ENCODE assay signal across 8 mouse cellular contexts in genomic region chr9:21924099-21924493, GRCm38 (mm10). TPM values are rescaled to one million over a fixed set of nuclear protein-coding genes. Genes with fewer than 3 reads are reported as not detected.
DNase-seq lines count a peak whose midpoint lies in the region; ATAC-seq and TF ChIP-seq lines count a peak whose summit lies in the region.

No protein-coding gene starts in this region.

- no peaks in the 10 kb centered on the region for H3K27me3 ChIP-seq in limb, embryonic 14.5 days (ENCODE audit: control insufficient read depth, insufficient read depth, low read length)
- H3K27me3 ChIP-seq in limb, embryonic 10.5 days (ENCODE audit: low read depth, poor library complexity, severe bottlenecking), result peaks cover 3% of the 10 kb centered on the region; the same call in 1 of the 2 replicates
- H3K27me3 ChIP-seq in forebrain, embryonic 14.5 days (replicated peaks; ENCODE audit: control insufficient read depth, insufficient read depth, low read length), result no peaks in the 10 kb centered on the region
- no peaks in the 10 kb centered on the region for H3K27me3 ChIP-seq in midbrain, embryonic 13.5 days

- no peak for TF ChIP-seq CTCF in lung, adult 2 months (IDR thresholded peaks at IDR 0.05; ENCODE audit: insufficient read depth, low read length)

- no peak overlapping the region for H3K4me2 ChIP-seq in limb, embryonic 14.5 days (replicated peaks; ENCODE audit: low read depth, low read length, severe bottlenecking)
- H3K4me2 ChIP-seq in forebrain, embryonic 14.5 days (ENCODE audit: low read length), result no peak overlapping the region
- no peak overlapping the region for H3K4me2 ChIP-seq in midbrain, embryonic 13.5 days (replicated peaks)

- no peak overlapping the region for H3K9ac ChIP-seq in limb, embryonic 14.5 days (ENCODE audit: low read depth, low read length, severe bottlenecking)
- no peak overlapping the region for H3K9ac ChIP-seq in forebrain, embryonic 14.5 days (ENCODE audit: low read length)
- no peak overlapping the region for H3K9ac ChIP-seq in midbrain, embryonic 13.5 days (replicated peaks)

- peak; percentile 43 for DNase-seq in limb, embryonic 14.5 days (ENCODE audit: low spot score)
- no peak for DNase-seq in limb, embryonic 10.5 days (ENCODE audit: low spot score)
- peak; percentile 95 for DNase-seq in heart, postnatal 4 days
- peak; percentile 91 for DNase-seq in lung, adult 2 months
- DNase-seq in spleen, postnatal 4 days (ENCODE audit: low spot score in 2 of 2), result peak; percentile 83 to 85
- DNase-seq in forebrain, embryonic 14.5 days (ENCODE audit: low spot score), result no peak

- H3K4me1 ChIP-seq in limb, embryonic 14.5 days (ENCODE audit: control insufficient read depth, insufficient read depth, low read length), result peaks cover 7% of the 10 kb centered on the region; the same call in 1 of the 2 replicates
- peaks cover 10% of the 10 kb centered on the region for H3K4me1 ChIP-seq in limb, embryonic 10.5 days
- peaks cover 10% of the 10 kb centered on the region for H3K4me1 ChIP-seq in lung, adult 2 months (ENCODE audit: control insufficient read depth, insufficient read depth, low read length)
- H3K4me1 ChIP-seq in forebrain, embryonic 14.5 days (ENCODE audit: control insufficient read depth, insufficient read depth, low read length), result peaks cover 7% of the 10 kb centered on the region; the same call in 1 of the 2 replicates
- peaks cover 18% of the 10 kb centered on the region for H3K4me1 ChIP-seq in midbrain, embryonic 13.5 days (replicated peaks)

- no peak for ATAC-seq in limb, embryonic 14.5 days (ENCODE audit: low FRiP score, low read depth)
- peak; percentile 81 for ATAC-seq in erythroblast, adult 5-6 weeks (replicated peaks; ENCODE audit: low FRiP score, poor library complexity, severe bottlenecking)
- ATAC-seq in forebrain, embryonic 14.5 days, result no peak
- ATAC-seq in midbrain, embryonic 13.5 days, result no peak

- H3K27ac ChIP-seq in limb, embryonic 14.5 days (replicated peaks; ENCODE audit: low read depth, low read length), result no peak overlapping the region
- no peak overlapping the region for H3K27ac ChIP-seq in limb, embryonic 10.5 days
- no peak overlapping the region for H3K27ac ChIP-seq in forebrain, embryonic 14.5 days (ENCODE audit: low read depth, low read length)
- no peak overlapping the region for H3K27ac ChIP-seq in midbrain, embryonic 13.5 days

- H3K36me3 ChIP-seq in limb, embryonic 14.5 days (ENCODE audit: control insufficient read depth, insufficient read depth, low read length), result peaks cover 6% of the 10 kb centered on the region; the same call in 1 of the 2 replicates
- H3K36me3 ChIP-seq in limb, embryonic 10.5 days, result peaks cover 10% of the 10 kb centered on the region; the same call in 1 of the 2 replicates
- no peaks in the 10 kb centered on the region for H3K36me3 ChIP-seq in forebrain, embryonic 14.5 days (ENCODE audit: control insufficient read depth, insufficient read depth, low read length)
- H3K36me3 ChIP-seq in midbrain, embryonic 13.5 days, result 0 out of 2 replicates have a peak, but pooled peaks cover 4% of the 10 kb centered on the region

- WGBS in limb, embryonic 14.5 days, result 67% methylated on average over 6 of the region's 6 CpGs
- 90% methylated on average over 6 of the region's 6 CpGs for WGBS in limb, embryonic 10.5 days
- WGBS in lung, adult 2 months, result 19% methylated on average over 6 of the region's 6 CpGs
- WGBS in forebrain, embryonic 14.5 days, result 77% methylated on average over 6 of the region's 6 CpGs
- WGBS in midbrain, embryonic 13.5 days, result 83% methylated on average over 6 of the region's 6 CpGs

- H3K4me3 ChIP-seq in limb, embryonic 14.5 days (replicated peaks; ENCODE audit: low read length), result no peak overlapping the region
- H3K4me3 ChIP-seq in limb, embryonic 10.5 days, result no peak overlapping the region
- no peak overlapping the region for H3K4me3 ChIP-seq in lung, adult 2 months (replicated peaks; ENCODE audit: extremely low read depth, low read depth, low read length)
- H3K4me3 ChIP-seq in forebrain, embryonic 14.5 days (ENCODE audit: low read depth, low read length), result no peak overlapping the region
- H3K4me3 ChIP-seq in midbrain, embryonic 13.5 days (replicated peaks), result no peak overlapping the region

- TF ChIP-seq POLR2A in limb, embryonic 14.5 days (IDR thresholded peaks at IDR 0.05; ENCODE audit: borderline replicate concordance, extremely low read depth, insufficient read depth, insufficient read length), result no peak
- peak; percentile 12; the same call in 1 of the 2 replicates for TF ChIP-seq POLR2A in lung, adult 2 months (IDR thresholded peaks at IDR 0.05; ENCODE audit: borderline replicate concordance, extremely low read depth, low read depth, low read length)

- no peaks in the 10 kb centered on the region for H3K9me3 ChIP-seq in limb, embryonic 14.5 days (ENCODE audit: control insufficient read depth, low read length)
- H3K9me3 ChIP-seq in limb, embryonic 10.5 days (replicated peaks), result no peaks in the 10 kb centered on the region
- H3K9me3 ChIP-seq in forebrain, embryonic 14.5 days (replicated peaks; ENCODE audit: control insufficient read depth, low read length), result no peaks in the 10 kb centered on the region
- no peaks in the 10 kb centered on the region for H3K9me3 ChIP-seq in midbrain, embryonic 13.5 days

RNA-seq across cellular contexts. Expression of gene Ccdc159, which starts 3.2 kb away (rescaled TPM):
- polyA plus RNA-seq in limb, embryonic 14.5 days (2012; rRNA removed), result 9.6 and 10.8 TPM in 2 replicates
- polyA plus RNA-seq in limb, embryonic 14.5 days (2014; fragmentation: Nextera tagmentation; extraction: Ambion mirVana), result 2.8 and 3.3 TPM in 2 replicates
- 3.0 and 3.9 TPM in 2 replicates for polyA plus RNA-seq in limb, embryonic 10.5 days (2016; fragmentation: Nextera tagmentation; extraction: Ambion mirVana)
- total RNA-seq in erythroblast, adult 5-6 weeks (2015; ENCODE audit: low replicate concordance), result not detected in 2 replicates
- total RNA-seq in erythroblast, adult 5-6 weeks (2017; ENCODE audit: low replicate concordance), result not detected in 2 replicates
- total RNA-seq in heart, postnatal 4 days (2021), result 1 to 10 TPM in 1 of 2 experiments, under 1 TPM in 1; 0.83 to 1.2 TPM
- polyA plus RNA-seq in lung, adult 2 months (2012; rRNA removed), result 6.3 and 7.6 TPM in 2 replicates
- 3.5 and 5.3 TPM in 2 replicates for polyA plus RNA-seq in forebrain, embryonic 14.5 days (2014; fragmentation: Nextera tagmentation; extraction: Ambion mirVana)
- 7.1 and 10.3 TPM in 2 replicates for polyA plus RNA-seq in midbrain, embryonic 13.5 days (2015; fragmentation: Nextera tagmentation; extraction: Ambion mirVana)

RNA-seq across cellular contexts. Expression of gene Tmem205, which starts 3.3 kb away (rescaled TPM):
- 37.4 and 45.3 TPM in 2 replicates for polyA plus RNA-seq in limb, embryonic 14.5 days (2012; rRNA removed)
- 49.5 and 51.5 TPM in 2 replicates for polyA plus RNA-seq in limb, embryonic 14.5 days (2014; fragmentation: Nextera tagmentation; extraction: Ambion mirVana)
- 31.1 and 33.5 TPM in 2 replicates for polyA plus RNA-seq in limb, embryonic 10.5 days (2016; fragmentation: Nextera tagmentation; extraction: Ambion mirVana)
- total RNA-seq in erythroblast, adult 5-6 weeks (2015; ENCODE audit: low replicate concordance), result 9.8 and 15.7 TPM in 2 replicates
- total RNA-seq in erythroblast, adult 5-6 weeks (2017; ENCODE audit: low replicate concordance), result 1.5 TPM in 2 replicates
- total RNA-seq in heart, postnatal 4 days (2021), result 10 to 100 TPM; 20.1 to 21.3 TPM
- polyA plus RNA-seq in lung, adult 2 months (2012; rRNA removed), result 190 and 194 TPM in 2 replicates
- 49.3 and 66.0 TPM in 2 replicates for polyA plus RNA-seq in forebrain, embryonic 14.5 days (2014; fragmentation: Nextera tagmentation; extraction: Ambion mirVana)
- polyA plus RNA-seq in midbrain, embryonic 13.5 days (2015; fragmentation: Nextera tagmentation; extraction: Ambion mirVana), result 41.1 and 42.0 TPM in 2 replicates

RNA-seq across cellular contexts. Expression of gene Rab3d, which starts 6.1 kb away (rescaled TPM):
- polyA plus RNA-seq in limb, embryonic 14.5 days (2012; rRNA removed), result 30.1 and 30.7 TPM in 2 replicates
- polyA plus RNA-seq in limb, embryonic 14.5 days (2014; fragmentation: Nextera tagmentation; extraction: Ambion mirVana), result 32.5 and 36.3 TPM in 2 replicates
- polyA plus RNA-seq in limb, embryonic 10.5 days (2016; fragmentation: Nextera tagmentation; extraction: Ambion mirVana), result 2.7 and 5.0 TPM in 2 replicates
- total RNA-seq in erythroblast, adult 5-6 weeks (2015; ENCODE audit: low replicate concordance), result 17.1 and 21.5 TPM in 2 replicates
- total RNA-seq in erythroblast, adult 5-6 weeks (2017; ENCODE audit: low replicate concordance), result 11.2 and 13.4 TPM in 2 replicates
- 10 to 100 TPM in 1 of 2 experiments, 1 to 10 TPM in 1; 8.9 to 10.3 TPM for total RNA-seq in heart, postnatal 4 days (2021)
- 83.6 and 104 TPM in 2 replicates for polyA plus RNA-seq in lung, adult 2 months (2012; rRNA removed)
- 23.0 and 24.6 TPM in 2 replicates for polyA plus RNA-seq in forebrain, embryonic 14.5 days (2014; fragmentation: Nextera tagmentation; extraction: Ambion mirVana)
- polyA plus RNA-seq in midbrain, embryonic 13.5 days (2015; fragmentation: Nextera tagmentation; extraction: Ambion mirVana), result 10.8 and 11.4 TPM in 2 replicates

RNA-seq across cellular contexts. Expression of gene Plppr2, which starts 12.7 kb away (rescaled TPM):
- polyA plus RNA-seq in limb, embryonic 14.5 days (2012; rRNA removed), result 31.7 and 44.2 TPM in 2 replicates
- 8.7 and 11.2 TPM in 2 replicates for polyA plus RNA-seq in limb, embryonic 14.5 days (2014; fragmentation: Nextera tagmentation; extraction: Ambion mirVana)
- polyA plus RNA-seq in limb, embryonic 10.5 days (2016; fragmentation: Nextera tagmentation; extraction: Ambion mirVana), result 6.4 and 7.8 TPM in 2 replicates
- 0.42 TPM in 1 of 2 replicates, not detected in the other for total RNA-seq in erythroblast, adult 5-6 weeks (2015; ENCODE audit: low replicate concordance)
- total RNA-seq in erythroblast, adult 5-6 weeks (2017; ENCODE audit: low replicate concordance), result not detected in 2 replicates
- 1 to 10 TPM; 3.0 to 3.1 TPM for total RNA-seq in heart, postnatal 4 days (2021)
- 15.6 and 19.2 TPM in 2 replicates for polyA plus RNA-seq in lung, adult 2 months (2012; rRNA removed)
- polyA plus RNA-seq in forebrain, embryonic 14.5 days (2014; fragmentation: Nextera tagmentation; extraction: Ambion mirVana), result 47.3 and 66.7 TPM in 2 replicates
- polyA plus RNA-seq in midbrain, embryonic 13.5 days (2015; fragmentation: Nextera tagmentation; extraction: Ambion mirVana), result 65.8 and 72.0 TPM in 2 replicates

RNA-seq across cellular contexts. Expression of gene Swsap1, which starts 31.5 kb away (rescaled TPM):
- 6.5 and 7.0 TPM in 2 replicates for polyA plus RNA-seq in limb, embryonic 14.5 days (2012; rRNA removed)
- 12.8 TPM in 2 replicates for polyA plus RNA-seq in limb, embryonic 14.5 days (2014; fragmentation: Nextera tagmentation; extraction: Ambion mirVana)
- 7.3 and 8.2 TPM in 2 replicates for polyA plus RNA-seq in limb, embryonic 10.5 days (2016; fragmentation: Nextera tagmentation; extraction: Ambion mirVana)
- total RNA-seq in erythroblast, adult 5-6 weeks (2015; ENCODE audit: low replicate concordance), result 0.58 and 1.5 TPM in 2 replicates
- 3.8 and 6.6 TPM in 2 replicates for total RNA-seq in erythroblast, adult 5-6 weeks (2017; ENCODE audit: low replicate concordance)
- total RNA-seq in heart, postnatal 4 days (2021), result 1 to 10 TPM; 8.8 to 9.0 TPM
- polyA plus RNA-seq in lung, adult 2 months (2012; rRNA removed), result 10.1 and 10.8 TPM in 2 replicates
- polyA plus RNA-seq in forebrain, embryonic 14.5 days (2014; fragmentation: Nextera tagmentation; extraction: Ambion mirVana), result 19.8 and 23.6 TPM in 2 replicates
- 9.8 and 12.6 TPM in 2 replicates for polyA plus RNA-seq in midbrain, embryonic 13.5 days (2015; fragmentation: Nextera tagmentation; extraction: Ambion mirVana)

Comparison
In these comparisons a context has a peak if more than half of its experiments do, and no peak if none do; other contexts are left out.
1. DNase-seq: peak in limb, embryonic 14.5 days (single experiment), heart, postnatal 4 days (single experiment), lung, adult 2 months (single experiment) and spleen, postnatal 4 days (2 of 2); none in limb, embryonic 10.5 days (single experiment) and forebrain, embryonic 14.5 days (single experiment).